Mouse (Mus musculus) hindbrain, embryonic 13.5 days (tissue): ENCODE measurements at regions not wholly inside any gene's neighbourhood (a gene's known extent, or its start where the extent isn't known, plus 50 kb on each side); places are given as distances from the start of the nearest gene placed in this dataset.

Experiments used
- ATAC-seq: fragments of 200-750 bp; cut with Nextera tagmentation; 2 replicates; pipeline ENCODE4 v1.8.0; 2017; ENCODE audit warnings: moderate TSS enrichment; ENCODE audit not compliant: low FRiP score
- H3K27ac ChIP-seq: fragments of 300-500 bp; sonication (generic); 2 replicates; pipeline ENCODE4 v1.5.1; 2015; ENCODE audit warnings: inconsistent platforms, mild to moderate bottlenecking, moderate library complexity
- H3K27me3 ChIP-seq: fragments of 300-500 bp; sonication (generic); 2 replicates; pipeline ENCODE4 v1.6.1; 2015; ENCODE audit warnings: mild to moderate bottlenecking, inconsistent platforms
- H3K36me3 ChIP-seq: fragments of 300-500 bp; sonication (generic); 2 replicates; pipeline ENCODE4 v1.6.1; 2015; ENCODE audit warnings: mild to moderate bottlenecking, inconsistent platforms
- H3K4me1 ChIP-seq: fragments of 300-500 bp; sonication (generic); replicated peaks from 2 replicates; pipeline ENCODE4 v1.6.1; 2015; ENCODE audit warnings: inconsistent platforms
- H3K4me2 ChIP-seq: fragments of 300-500 bp; sonication (generic); 2 replicates; pipeline ENCODE4 v1.6.1; 2015; ENCODE audit warnings: inconsistent platforms, mild to moderate bottlenecking, moderate library complexity
- H3K4me3 ChIP-seq: fragments of 300-500 bp; sonication (generic); 2 replicates; pipeline ENCODE4 v1.5.1; 2015; ENCODE audit warnings: mild to moderate bottlenecking, inconsistent platforms
- H3K9ac ChIP-seq: fragments of 300-500 bp; sonication (generic); 2 replicates; pipeline ENCODE4 v1.6.1; 2015; ENCODE audit warnings: mild to moderate bottlenecking, inconsistent platforms
- H3K9me3 ChIP-seq: fragments of 300-500 bp; sonication (generic); 2 replicates; pipeline ENCODE4 v1.6.1; 2016; ENCODE audit warnings: inconsistent platforms
- WGBS: fragments of 180-500 bp; shearing (Covaris S2); methylation state at CpG from one replicate; pipeline ENCODE4 v1.1.7; 2015; 5-methylcytosine and 5-hydroxymethylcytosine counted together

GRCm38 (mm10) chr11:111696668-111697067 lies 630.7 kb downstream of the Kcnj2 start:
- H3K4me3 ChIP-seq = no peak overlapping the region
- ATAC-seq = no peak

DNA sequence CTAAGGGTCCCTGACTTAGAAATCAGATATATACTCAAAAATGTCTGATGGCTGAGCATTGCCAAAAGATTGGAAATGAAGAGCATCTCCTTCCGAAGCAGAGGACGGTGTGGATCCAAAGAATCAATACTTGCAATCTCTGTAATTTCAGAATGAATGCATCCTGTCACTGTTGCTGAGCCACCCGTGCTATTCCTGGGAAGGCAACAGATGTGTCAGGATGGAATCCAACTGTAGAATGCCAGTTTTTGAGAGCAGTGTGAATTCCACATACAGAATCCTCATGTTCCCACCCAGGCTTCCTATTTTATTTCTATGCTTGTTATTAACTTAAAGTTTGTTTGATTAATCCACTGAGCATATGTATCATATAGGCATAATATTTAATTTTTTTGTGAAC lies 633.9 kb downstream of the Kcnj2 start:
- Histone ChIP-seq H3K27me3 (no peaks in the 10 kb centered on the region), H3K4me3 (no peak overlapping the region), H3K9me3 (no peaks in the 10 kb centered on the region), H3K9ac (no peak overlapping the region), H3K4me1 (no peaks in the 10 kb centered on the region), H3K36me3 (no peaks in the 10 kb centered on the region), H3K4me2 (no peak overlapping the region), H3K27ac (no peak overlapping the region)
- ATAC-seq = no peak
- WGBS = 90% methylated on average over 3 of the region's 3 CpGs

More at GRCm38 (mm10) chr11:111696668-111697067, 630.7 kb downstream of the Kcnj2 start:
- WGBS = 93% methylated on average over 2 of the region's 2 CpGs
- Histone ChIP-seq H3K9ac (no peak overlapping the region), H3K4me1 (no peaks in the 10 kb centered on the region), H3K36me3 (no peaks in the 10 kb centered on the region), H3K4me2 (no peak overlapping the region), H3K9me3 (no peaks in the 10 kb centered on the region), H3K27me3 (no peaks in the 10 kb centered on the region), H3K27ac (no peak overlapping the region)

DNA sequence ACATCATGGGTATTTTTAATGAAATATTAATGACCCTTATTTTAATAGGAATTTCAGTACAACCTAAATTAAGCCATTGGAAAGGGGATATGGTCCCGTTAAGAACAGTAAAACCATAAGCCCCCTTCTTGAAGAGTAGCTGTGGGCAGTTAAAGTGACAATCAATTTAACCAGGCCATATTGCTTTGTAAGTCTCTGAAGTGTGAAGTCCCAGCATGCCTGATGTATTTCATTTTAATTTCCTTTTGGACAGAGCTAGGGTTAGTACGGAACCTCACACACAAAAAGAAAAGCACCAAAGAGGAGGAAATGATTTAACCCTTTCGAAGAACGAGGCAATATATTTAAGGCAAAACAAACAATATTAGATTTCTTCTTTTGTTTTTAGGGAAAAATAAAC lies 640.9 kb downstream of the Kcnj2 start:
- Histone ChIP-seq H3K4me1 (no peaks in the 10 kb centered on the region), H3K36me3 (no peaks in the 10 kb centered on the region), H3K27me3 (no peaks in the 10 kb centered on the region), H3K9ac (no peak overlapping the region), H3K27ac (no peak overlapping the region), H3K4me2 (no peak overlapping the region), H3K9me3 (no peaks in the 10 kb centered on the region), H3K4me3 (no peak overlapping the region)
- whole genome bisulfite sequencing = 66% methylated on average over 4 of the region's 4 CpGs
- no peak for ATAC-seq

DNA sequence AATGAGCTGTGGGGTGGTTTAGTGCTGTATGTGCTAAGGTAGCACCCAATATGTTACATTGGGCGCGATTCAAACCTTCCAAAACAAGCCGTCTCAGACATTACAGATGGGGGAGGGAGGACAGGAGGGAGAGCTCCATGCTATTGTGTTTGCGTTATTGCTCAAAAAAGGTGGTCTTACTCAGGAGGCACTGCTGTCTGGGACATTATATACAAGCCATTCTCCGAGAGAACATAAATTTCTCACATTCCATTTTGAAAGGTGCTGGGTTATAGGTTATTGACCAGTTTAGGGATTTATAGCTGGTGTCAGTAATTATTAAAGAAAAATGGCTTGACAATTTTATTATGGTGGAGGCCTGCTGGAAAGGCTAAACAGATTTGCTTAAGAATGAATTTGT lies 649.4 kb downstream of the Kcnj2 start:
- Histone ChIP-seq H3K4me3 (no peak overlapping the region), H3K9ac (no peak overlapping the region), H3K27me3 (no peaks in the 10 kb centered on the region), H3K4me1 (no peaks in the 10 kb centered on the region), H3K27ac (no peak overlapping the region), H3K4me2 (no peak overlapping the region), H3K9me3 (no peaks in the 10 kb centered on the region), H3K36me3 (no peaks in the 10 kb centered on the region)
- no peak for ATAC-seq
- 92% methylated on average over 5 of the region's 5 CpGs for WGBS

DNA sequence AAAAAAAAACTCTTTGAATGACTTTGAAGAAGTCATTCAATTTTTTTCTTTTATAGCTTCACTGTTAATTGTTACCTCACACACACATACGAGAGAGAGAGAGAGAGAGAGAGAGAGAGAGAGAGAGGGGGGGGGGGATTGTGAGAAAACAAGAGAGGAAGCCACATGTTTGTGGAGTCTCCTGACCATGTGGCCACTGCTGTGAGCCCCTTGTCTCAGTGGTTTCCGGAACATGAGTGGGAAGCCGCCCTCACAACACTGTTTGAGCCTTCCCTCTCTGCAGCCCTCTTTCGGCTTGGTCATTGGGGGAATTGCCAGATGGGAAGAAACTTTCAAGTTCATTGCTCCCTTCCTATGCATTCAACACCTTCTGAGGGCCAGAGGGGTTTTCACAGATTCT lies 656.3 kb downstream of the Kcnj2 start:
- Histone ChIP-seq H3K9ac (no peak overlapping the region), H3K27ac (no peak overlapping the region), H3K4me1 (no peaks in the 10 kb centered on the region), H3K4me2 (no peak overlapping the region), H3K27me3 (no peaks in the 10 kb centered on the region), H3K36me3 (no peaks in the 10 kb centered on the region), H3K4me3 (no peak overlapping the region), H3K9me3 (no peaks in the 10 kb centered on the region)
- WGBS = 70% methylated on average over 4 of the region's 4 CpGs
- no peak for ATAC-seq

DNA sequence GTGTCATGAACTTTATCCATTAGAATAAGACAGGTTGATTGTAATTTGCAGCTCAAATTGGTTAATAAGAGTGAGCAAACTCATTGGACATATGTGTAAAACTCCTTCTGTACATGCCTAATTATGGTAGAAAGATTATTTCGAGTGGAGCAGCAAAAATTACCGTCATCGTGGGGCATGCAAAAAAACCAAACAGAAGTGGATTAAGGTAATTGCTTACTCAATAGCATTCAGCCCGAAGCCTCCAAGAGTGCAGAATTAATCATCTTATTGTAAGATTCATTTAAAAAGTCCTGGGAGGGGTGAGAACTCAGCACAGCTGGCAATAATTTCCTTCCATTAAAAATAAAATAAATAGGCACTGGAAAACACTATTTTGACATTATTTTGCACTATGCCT lies 662.2 kb downstream of the Kcnj2 start:
- Histone ChIP-seq H3K4me3 (no peak overlapping the region), H3K27ac (no peak overlapping the region), H3K4me2 (no peak overlapping the region), H3K9ac (no peak overlapping the region), H3K4me1 (no peaks in the 10 kb centered on the region), H3K27me3 (no peaks in the 10 kb centered on the region), H3K9me3 (no peaks in the 10 kb centered on the region), H3K36me3 (no peaks in the 10 kb centered on the region)
- 66% methylated on average over 4 of the region's 4 CpGs for WGBS
- ATAC-seq = no peak

DNA sequence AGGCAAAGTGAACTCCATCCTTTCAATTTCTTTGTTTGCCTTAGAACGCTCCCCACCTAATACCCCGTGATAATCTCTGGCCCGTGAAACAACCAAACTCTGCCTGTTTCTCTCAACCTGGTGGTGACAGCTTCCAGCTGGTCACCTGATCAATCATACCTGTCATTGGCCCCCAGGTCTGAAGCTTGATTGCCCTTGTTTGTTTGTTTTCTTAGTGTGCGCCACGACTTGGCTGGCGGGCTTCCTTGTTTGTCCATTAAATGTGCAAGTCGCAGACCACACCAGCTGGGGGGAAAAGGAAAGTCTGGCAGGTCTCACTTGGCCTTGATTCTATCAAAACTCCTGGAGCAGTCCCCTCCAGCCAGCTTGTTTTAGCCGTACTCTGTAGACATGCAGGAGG lies 666.1 kb downstream of the Kcnj2 start:
- no peak overlapping the region for H3K9ac ChIP-seq
- ATAC-seq = no peak
- H3K4me1 ChIP-seq = no peaks in the 10 kb centered on the region
- no peaks in the 10 kb centered on the region for H3K36me3 ChIP-seq
- no peaks in the 10 kb centered on the region for H3K9me3 ChIP-seq
- H3K27ac ChIP-seq = no peak overlapping the region
- H3K4me2 ChIP-seq = no peak overlapping the region
- no peaks in the 10 kb centered on the region for H3K27me3 ChIP-seq
- 75% methylated on average over 8 of the region's 8 CpGs for WGBS
- no peak overlapping the region for H3K4me3 ChIP-seq

DNA sequence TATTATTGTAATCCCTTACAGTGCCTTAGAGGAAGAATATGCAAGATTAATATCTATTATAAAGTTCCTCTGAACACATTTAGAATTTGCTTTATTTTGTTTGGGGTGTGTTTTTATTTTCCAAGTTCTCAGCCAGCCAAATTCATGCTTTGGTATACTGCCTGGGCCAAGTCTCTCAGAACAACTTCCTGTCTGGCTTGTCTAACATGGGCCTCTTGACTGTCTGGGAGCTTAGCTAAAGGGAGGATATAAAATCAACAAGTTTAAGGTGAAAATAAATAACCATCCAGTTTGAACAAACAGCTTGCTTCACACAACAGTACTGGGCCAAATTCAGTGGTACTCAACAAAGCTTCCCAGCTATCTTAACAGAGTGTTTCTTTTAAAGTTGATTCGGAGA lies 669.5 kb downstream of the Kcnj2 start:
- Histone ChIP-seq H3K9ac (no peak overlapping the region), H3K27me3 (no peaks in the 10 kb centered on the region), H3K36me3 (no peaks in the 10 kb centered on the region), H3K4me2 (no peak overlapping the region), H3K27ac (no peak overlapping the region), H3K4me3 (no peak overlapping the region), H3K9me3 (no peaks in the 10 kb centered on the region), H3K4me1 (no peaks in the 10 kb centered on the region)
- WGBS = 97% methylated on average over 1 of the region's 1 CpGs
- ATAC-seq = no peak

DNA sequence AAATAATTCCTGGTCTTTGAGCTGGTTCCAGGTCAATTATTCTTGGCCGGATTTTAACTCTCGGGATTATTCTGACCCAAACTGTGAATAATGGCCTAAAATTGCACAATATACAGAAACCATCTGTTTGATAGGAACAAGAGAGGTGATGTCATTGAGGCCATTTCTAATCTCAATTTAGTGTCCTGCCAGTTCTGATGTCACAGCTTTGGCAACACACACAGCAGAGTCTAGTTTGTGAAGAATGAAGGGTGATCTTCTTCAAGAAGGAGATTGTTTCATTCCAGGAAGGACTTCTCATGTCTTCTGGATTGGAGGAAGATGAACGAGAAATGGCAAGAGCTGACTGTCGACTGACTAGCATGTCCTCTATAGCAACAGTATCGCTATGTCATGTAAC lies 670.0 kb downstream of the Kcnj2 start:
- no peak for ATAC-seq
- Histone ChIP-seq H3K36me3 (no peaks in the 10 kb centered on the region), H3K4me1 (no peaks in the 10 kb centered on the region), H3K9ac (no peak overlapping the region), H3K4me3 (no peak overlapping the region), H3K9me3 (no peaks in the 10 kb centered on the region), H3K4me2 (no peak overlapping the region), H3K27ac (no peak overlapping the region), H3K27me3 (no peaks in the 10 kb centered on the region)
- WGBS = 93% methylated on average over 5 of the region's 5 CpGs

GRCm38 (mm10) chr11:111743356-111743755 lies 677.4 kb downstream of the Kcnj2 start:
- no peak for ATAC-seq
- 41% methylated on average over 6 of the region's 6 CpGs for WGBS
- Histone ChIP-seq H3K9me3 (no peaks in the 10 kb centered on the region), H3K27ac (no peak overlapping the region), H3K36me3 (no peaks in the 10 kb centered on the region), H3K27me3 (no peaks in the 10 kb centered on the region), H3K4me3 (no peak overlapping the region), H3K4me2 (no peak overlapping the region), H3K4me1 (no peaks in the 10 kb centered on the region), H3K9ac (no peak overlapping the region)

GRCm38 (mm10) chr11:111747262-111747946 lies 681.4 kb downstream of the Kcnj2 start:
- 77% methylated on average over 7 of the region's 7 CpGs for WGBS
- no peaks in the 10 kb centered on the region for H3K9me3 ChIP-seq
- no peak overlapping the region for H3K4me2 ChIP-seq
- H3K27me3 ChIP-seq = no peaks in the 10 kb centered on the region
- H3K36me3 ChIP-seq = no peaks in the 10 kb centered on the region
- ATAC-seq = no peak
- H3K4me3 ChIP-seq = no peak overlapping the region
- H3K27ac ChIP-seq = no peak overlapping the region
- H3K4me1 ChIP-seq = no peaks in the 10 kb centered on the region
- H3K9ac ChIP-seq = no peak overlapping the region

- Histone ChIP-seq H3K9me3 (no peaks in the 10 kb centered on the region), H3K9ac (no peak overlapping the region), H3K4me2 (no peak overlapping the region), H3K27ac (no peak overlapping the region), H3K36me3 (no peaks in the 10 kb centered on the region), H3K4me3 (no peak overlapping the region), H3K27me3 (no peaks in the 10 kb centered on the region), H3K4me1 (no peaks in the 10 kb centered on the region)
- 84% methylated on average over 2 of the region's 2 CpGs for WGBS
- ATAC-seq = no peak
Measured at GRCm38 (mm10) chr11:111747947-111748322, 682.0 kb downstream of the Kcnj2 start.

DNA sequence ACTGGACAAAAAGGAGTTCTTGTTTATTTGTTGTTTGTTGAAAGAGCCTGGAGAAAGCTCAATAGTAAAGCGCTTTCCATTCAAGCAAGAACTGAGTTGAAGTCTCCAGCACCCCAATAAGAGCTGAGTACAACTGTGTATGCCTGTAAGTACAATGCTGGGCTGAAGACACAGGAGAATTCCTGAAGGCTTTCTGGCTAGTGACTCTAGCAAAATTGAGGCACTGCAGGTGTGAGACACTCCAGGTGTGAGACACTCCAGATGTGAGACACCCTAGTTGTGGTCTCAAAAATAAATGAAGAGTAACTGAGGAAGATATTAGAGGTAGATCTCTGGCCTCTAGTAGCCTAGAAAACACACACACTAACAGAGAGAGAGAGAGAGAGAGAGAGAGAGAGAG lies 682.5 kb downstream of the Kcnj2 start:
- Histone ChIP-seq H3K27me3 (no peaks in the 10 kb centered on the region), H3K27ac (no peak overlapping the region), H3K9ac (no peak overlapping the region), H3K4me1 (no peaks in the 10 kb centered on the region), H3K9me3 (no peaks in the 10 kb centered on the region), H3K4me2 (no peak overlapping the region), H3K4me3 (no peak overlapping the region), H3K36me3 (no peaks in the 10 kb centered on the region)
- WGBS = 69% methylated on average over 1 of the region's 1 CpGs
- ATAC-seq = no peak
